Mouse (Mus musculus): ENCODE results near the gene Mef2a.
"Not testable (repeated sequence)": the region's sequence is repeated elsewhere in the genome, so short reads cannot be mapped to it uniquely, and the experiment has no call there.

Mef2a gene

DNA sequence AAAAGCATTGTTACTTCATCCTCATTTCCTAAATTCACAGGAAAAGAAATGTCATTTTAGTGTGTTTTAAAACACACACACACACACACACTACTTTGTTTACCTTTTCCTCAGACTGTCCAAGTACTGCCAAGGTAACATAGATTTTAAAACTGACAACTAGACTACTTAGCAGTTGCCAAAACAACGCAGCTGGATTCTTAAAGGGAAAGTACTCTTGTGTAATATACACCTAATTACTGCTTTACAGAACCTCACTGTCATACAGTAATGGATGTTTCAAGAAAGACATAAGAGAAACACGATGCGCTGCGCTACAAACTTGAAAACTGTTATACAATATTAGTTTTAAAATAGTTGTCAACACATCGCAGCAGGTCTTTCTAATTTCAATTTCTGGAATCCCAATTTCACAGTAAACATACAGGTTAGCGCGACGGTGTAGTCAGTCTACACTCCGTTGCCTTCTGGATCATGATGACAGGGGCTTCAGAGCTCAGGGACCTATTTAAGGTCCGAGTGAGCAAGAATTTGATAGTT, 1.2 kb downstream of the Mef2a start:
- DNase-seq (ENCODE audit: low read depth, low spot score), result peak; percentile 18

DNA sequence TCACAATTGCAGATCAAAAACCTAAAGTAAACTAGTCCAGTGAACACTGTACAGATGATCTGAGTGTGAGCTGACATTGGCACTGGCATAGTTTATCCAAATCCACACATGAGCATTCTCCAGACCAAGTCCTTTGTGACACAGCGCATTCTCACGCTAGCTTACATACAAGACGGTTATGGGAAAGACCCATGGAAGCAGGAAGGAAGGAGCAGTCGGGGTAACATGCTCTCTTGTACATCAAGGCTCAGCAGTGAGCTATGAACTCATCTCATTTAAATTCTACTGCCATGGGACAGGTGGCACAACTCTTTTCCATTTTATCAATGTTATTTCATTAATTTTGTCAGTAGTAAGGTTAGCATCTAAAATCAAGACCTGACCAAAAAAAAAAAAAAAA, 3.0 kb downstream of the Mef2a start:
- no peak for DNase-seq (ENCODE audit: low read depth, low spot score)

DNA sequence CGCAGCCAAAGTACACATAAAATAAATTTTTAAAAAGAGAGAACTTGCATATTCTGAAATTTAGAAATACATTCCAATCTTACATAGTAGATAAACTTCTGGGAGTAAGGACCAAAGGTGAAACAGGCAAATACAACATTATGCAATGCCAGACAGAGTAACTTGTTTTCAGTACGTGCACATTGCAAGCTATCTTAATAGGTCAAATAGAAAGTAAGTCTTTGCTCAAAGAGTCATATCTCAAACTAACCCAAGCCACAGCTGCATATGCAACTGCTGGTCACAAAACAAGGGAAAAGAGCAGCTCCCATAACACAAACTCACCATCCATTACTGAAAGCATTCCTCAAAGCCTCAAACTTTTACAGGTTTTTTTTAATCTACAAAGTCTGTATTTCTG, 4.3 kb downstream of the Mef2a start:
- DNase-seq (ENCODE audit: low read depth, low spot score), result no peak

DNA sequence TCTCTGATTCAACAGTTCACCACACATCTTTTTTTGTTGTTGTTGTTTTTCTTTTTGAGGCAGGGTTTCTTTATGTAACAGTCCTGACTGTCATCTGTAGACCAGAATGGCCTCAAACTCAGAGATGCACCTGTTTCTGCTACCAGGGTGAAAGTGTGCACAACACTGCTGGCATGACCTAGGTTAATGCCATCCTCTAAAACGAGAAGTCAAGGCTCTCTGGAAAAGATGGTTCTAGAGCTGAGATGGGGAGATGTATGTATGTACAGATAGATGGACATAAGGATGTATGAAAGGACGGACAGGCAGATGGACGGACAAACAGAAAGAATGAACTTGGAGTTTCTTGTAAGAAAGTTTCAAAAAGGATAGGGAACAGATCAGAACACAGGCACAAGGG, 12.1 kb downstream of the Mef2a start:
- DNase-seq (ENCODE audit: low read depth, low spot score), result no peak

DNA sequence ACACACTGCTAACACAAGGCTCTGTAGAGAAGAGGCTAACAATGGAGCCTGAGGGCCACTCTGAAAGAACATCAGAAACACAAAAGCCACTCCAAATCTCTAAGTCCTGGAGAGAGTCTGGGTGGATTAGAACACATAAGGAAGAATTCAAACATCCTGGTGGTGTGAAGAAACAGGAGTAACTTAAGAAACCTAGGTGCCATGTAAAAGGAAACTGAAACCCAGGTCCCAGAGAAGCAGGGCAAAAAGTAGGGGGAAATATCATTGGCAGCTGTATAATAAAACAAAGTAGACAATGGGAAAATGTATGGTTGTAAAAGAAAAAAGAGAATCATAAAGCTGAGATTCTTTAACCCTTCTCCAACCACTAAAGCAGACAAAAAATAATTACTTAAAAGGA, 12.8 kb downstream of the Mef2a start:
- DNase-seq (ENCODE audit: low read depth, low spot score), result no peak

DNA sequence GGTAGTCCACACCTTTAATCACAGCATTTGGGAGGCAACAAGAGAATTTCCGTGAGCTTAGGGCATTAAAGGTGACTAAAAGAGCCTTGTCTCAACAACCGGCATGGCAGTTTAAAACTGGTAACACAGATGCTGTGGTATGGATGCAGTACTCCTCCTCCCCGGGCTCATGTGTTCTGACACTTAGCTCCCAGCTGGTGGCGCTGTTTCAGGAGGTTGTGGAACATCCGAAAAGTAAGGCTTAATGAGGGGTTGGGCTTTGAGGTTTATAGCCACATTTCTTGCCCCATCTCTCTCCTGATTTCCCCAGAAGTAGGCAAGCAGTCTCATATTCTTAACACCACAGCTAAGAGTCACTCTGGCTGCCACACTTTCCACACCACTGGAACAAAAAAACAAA, 16.8 kb downstream of the Mef2a start:
- DNase-seq (ENCODE audit: low read depth, low spot score), result peak; percentile 21

DNA sequence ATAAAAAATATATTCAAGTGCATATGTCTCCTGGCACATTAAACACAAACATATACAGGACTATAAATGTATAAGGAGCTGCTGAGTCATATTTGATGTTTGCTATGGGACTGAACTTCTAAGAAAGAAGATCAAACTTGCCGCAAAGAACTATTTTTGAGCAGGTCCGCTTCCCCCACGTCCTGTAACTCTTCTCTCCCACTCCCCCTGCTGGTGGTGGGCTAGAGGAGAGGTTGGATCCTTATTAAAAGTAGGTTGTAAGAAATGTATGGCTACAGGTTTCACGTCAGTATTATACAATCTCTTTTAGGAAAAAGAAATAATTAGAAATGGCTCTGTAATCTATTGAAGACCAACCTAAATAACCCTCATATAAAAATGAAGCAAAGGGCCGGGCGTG, 19.0 kb downstream of the Mef2a start:
- peak; percentile 76 for DNase-seq (ENCODE audit: low read depth, low spot score)

DNA sequence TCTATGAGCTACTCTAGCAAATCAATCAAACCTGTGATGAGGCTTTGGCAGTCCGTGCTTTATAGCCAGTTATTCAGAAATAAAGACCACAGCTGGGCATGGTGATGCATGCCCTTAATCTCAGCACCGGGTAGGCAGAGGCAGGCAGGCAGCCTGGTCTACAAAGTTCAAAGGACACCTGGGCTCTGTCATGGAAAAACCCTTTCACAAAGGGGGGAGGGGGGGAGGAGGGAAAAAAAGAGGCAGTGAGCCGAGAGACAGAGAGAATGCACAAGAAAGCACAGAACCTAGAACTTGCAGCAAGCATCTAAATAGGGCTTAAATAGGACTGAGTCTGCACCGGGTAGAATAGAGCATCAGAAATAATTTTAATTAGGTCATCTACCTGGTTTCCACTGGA, 19.7 kb downstream of the Mef2a start:
- DNase-seq (ENCODE audit: low read depth, low spot score), result peak; percentile 50

DNA sequence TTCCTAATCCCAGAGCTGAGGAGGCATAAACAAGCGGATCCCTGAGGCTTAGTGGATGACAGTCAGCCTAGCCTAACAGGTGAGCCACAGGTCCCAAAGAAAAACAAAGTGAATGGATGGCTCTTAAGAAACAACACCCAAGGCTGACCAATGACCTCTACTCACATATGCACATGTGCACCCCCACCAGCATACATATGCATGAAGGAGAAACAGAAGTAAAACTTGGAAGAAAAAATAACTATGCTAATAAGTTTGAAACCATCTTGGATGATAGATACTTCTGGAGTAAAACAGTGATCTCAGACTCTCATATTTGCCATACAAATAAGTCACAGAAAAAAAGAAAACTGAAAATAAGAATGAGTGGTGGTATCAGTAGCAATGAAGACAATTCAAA, 28.2 kb downstream of the Mef2a start:
- DNase-seq (ENCODE audit: low read depth, low spot score), result no peak

DNA sequence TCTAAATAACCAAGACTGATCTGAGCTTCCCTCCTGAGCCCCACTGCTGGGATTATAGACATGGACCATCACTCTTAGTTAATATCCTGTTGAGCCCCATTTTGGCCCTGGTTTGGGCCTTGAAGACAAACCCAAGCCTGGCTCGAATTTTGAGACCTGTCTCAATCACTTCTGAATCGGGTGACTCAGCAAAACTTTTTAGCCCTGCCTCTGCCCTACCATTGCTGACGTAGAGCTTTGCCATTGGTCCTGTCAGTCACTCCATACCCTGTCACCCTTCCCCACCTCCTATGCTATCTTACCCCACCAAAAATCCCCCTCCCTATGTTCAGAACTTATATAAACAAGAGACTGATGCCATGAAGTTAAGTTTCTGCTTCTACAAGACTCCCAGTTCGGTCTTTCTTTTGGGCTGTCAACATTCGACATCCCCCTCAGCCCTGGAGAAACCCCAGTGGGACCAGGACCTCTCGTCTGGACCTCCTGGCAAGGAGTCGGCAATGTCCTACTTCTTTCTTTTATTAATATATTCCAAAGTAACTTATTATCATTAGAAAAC, 30.5 kb downstream of the Mef2a start:
- DNase-seq (ENCODE audit: low read depth, low spot score), result no peak

DNA sequence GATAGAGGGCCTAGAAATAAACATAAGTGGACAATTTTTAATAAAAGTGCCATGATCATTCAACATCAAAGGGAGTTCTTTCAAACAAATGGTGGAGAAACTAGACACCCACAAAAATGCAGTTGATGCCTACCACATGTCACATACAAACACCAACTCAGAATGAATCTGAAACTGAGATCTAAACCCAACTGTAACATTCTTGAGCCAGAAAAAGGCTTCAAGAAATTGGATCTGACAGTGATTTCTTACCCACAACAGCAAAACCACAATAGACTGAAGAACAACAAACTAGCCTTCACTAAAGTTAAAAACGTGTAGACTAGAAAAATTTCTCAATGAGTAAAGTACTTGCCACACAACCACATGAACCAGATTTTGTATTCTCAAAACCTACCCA, 52.3 kb downstream of the Mef2a start:
- DNase-seq (ENCODE audit: low read depth, low spot score), result peak; percentile 13

DNA sequence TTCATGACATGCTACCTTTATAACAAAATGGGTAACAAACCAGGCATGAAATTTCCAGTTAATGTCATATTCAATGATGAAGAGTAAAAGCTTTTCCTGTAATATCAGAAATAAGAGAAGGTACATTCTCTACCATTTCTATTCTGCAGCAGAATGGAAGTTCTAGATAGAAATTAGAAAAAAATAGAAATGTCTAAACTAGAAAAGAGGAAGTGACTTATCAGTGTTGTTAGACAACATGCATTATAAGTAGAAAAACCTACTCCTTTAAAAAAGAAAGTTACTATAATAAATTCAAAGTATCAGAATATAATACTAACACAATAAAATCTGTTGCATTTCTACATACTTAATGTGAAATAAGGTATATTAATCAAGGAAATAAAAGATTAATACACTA, 54.0 kb downstream of the Mef2a start:
- no peak for DNase-seq (ENCODE audit: low read depth, low spot score)

DNA sequence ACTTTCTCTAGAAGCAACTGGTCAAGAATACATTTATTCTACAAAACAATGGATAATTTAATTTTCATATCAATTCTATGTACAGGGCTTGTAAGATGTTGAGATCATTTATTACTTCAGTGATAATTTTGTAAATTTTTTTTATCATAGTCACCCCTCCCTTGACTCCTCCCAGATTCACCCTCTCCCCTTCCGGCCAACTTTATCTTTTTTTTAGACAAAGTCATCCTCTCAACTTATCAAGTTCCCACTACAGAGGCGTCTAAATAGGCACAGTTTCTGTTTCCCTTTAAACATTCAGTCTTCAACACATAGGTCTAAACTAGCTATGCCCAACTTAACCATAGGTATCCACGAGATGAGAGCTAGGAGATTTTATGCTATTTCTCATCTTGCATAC, 59.5 kb downstream of the Mef2a start:
- DNase-seq (ENCODE audit: low read depth, low spot score), result no peak

DNA sequence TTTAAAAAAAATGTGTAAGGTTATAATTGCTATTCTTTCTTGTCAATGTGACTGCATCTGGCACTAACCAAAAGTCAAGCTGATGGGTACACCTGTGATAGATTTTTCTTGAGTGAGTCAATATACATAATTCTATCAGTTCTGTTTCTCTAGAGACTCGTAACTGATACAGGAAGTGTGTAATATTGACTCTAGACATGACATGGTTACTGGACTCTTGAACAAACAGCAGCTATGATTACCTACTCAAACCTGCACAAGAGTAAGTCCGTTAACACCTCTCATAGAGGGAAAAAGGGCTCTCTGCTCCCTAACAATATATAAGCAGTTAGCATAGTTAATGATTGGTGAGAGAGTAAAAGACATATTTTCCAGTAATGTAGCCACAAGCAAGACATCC, 62.5 kb downstream of the Mef2a start:
- DNase-seq (ENCODE audit: low read depth, low spot score), result no peak

DNA sequence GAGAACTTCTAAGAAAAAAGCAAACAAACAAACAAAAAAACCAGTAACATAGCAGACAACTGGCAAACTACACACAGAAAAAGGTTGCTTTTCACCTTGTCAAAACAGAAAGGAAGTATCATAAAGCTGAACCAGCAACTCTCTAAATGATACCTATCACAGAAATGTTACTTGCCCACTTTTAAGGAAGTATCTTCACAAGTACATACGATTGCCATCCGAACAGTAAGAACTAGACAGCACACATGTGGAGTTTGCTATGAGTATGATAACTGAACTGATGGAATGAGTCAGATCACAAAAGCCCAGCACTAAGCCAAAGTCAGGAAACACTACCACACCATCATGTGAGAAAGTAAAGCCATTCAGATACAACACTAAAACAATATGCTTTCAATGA, 64.6 kb downstream of the Mef2a start:
- DNase-seq (ENCODE audit: low read depth, low spot score), result peak; percentile 4

DNA sequence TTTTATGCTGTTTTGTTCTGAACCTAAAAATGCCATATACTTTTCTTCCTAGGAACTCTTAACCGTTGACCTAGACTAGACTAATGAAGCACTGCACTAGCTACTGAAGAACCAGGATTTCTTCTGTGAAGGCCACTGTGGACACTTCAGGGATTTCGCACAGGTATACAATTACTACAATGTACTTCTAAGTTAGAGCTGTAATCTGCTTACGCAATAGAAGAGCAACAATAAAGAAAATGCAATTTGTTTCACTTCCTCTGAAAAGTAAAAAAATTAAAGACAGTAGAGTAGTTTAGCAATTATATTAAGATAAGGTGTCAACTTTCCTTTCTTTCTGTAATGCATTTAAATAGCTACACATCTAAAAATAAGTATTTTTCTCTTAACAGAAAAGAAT, 65.6 kb downstream of the Mef2a start:
- DNase-seq (ENCODE audit: low read depth, low spot score), result no peak

DNA sequence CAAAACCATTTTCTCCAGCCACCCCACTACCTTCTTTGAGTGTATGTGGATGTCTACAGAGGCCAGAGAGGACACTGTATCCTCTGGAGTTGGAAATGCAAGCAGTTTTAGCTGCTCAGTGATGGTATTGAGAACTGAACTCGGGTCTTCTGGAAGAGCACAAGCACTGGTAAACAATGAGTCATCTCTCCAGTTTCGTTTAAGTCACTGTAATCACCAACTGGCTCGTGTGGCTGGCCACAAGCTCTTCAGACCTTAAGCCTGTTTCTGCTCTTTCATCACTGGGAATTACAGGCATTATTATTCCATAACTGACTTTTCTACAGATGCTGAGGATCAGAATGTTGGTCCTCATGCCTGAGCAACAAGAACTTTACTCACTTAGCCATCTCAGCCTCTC, 67.7 kb downstream of the Mef2a start:
- DNase-seq (ENCODE audit: low read depth, low spot score), result no peak

DNA sequence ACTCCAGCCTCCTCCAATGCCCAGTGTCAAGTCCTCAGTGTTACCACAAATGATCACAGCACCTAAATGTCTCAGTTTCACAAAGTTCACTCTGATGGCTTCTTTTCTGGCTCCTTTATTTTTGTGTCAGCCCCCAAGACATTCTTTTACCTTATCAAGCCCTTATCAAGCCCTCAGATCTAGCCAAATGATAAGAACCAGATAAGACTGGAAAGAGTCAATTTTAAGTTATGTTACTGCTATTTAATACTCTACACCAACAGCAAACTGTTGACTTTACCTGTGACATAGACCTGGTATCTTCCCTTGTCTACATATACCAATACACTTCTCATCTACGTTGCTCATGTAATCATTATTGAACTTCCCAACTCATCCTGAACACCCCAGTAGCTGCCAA, 76.2 kb downstream of the Mef2a start:
- no peak for DNase-seq (ENCODE audit: low read depth, low spot score)

DNA sequence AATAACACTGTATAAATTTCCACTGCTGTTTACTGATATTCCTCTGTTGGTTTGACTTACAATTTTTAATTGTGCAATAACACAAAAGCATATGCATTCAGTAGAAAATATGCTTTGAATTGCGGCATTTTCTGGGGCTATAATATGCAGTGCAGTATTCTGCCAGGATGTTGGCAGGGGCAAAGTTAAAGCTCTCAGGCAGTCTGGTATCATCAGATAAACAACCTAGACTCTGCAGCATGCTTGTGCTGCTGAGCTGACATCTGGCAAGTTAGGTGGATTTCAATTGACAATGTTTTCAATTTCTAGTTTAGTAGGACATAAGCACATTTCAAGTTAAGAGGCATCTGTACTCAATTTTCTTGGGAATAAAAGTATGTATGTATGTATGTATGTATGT, 81.3 kb downstream of the Mef2a start:
- no peak for DNase-seq (ENCODE audit: low read depth, low spot score)

DNA sequence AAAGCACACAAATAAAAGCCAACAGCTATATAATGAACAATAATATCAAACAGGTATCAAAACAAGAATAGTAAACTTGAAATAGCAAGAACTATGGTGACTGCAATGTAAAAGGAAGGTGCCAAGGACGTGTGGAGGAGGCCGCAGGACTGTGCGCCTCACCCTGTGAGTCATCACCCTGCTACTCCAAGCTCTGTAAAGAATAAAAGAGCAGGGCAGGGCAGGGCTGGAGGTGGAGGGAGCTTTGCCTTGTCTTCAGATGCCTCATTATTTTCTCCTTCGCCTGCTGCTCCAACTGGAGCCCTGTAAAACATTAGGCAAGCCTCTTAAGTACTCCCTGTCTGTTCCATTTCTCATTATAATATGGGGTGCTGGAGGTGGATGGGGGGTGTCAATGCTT, 85.2 kb downstream of the Mef2a start:
- no peak for DNase-seq (ENCODE audit: low read depth, low spot score)

DNA sequence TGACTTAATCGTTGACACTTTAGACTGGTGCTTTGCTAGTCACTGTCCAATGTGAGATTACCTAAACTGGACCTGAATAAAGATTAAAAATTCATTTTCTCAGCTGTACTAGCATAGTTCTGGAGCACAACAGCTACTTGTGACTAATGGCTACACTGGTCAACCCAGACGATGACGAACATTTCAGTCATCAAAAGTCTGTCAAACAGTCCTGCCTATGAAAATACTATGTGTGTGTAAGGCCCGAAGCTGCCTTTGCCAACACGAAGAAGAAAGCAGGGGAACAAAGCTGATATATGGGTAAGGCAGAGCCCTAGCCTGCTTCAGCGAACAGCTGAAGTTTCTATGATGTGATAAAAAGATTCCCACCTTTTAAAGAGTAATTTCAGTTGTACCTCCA, 89.1 kb downstream of the Mef2a start:
- no peak for DNase-seq (ENCODE audit: low read depth, low spot score)

DNA sequence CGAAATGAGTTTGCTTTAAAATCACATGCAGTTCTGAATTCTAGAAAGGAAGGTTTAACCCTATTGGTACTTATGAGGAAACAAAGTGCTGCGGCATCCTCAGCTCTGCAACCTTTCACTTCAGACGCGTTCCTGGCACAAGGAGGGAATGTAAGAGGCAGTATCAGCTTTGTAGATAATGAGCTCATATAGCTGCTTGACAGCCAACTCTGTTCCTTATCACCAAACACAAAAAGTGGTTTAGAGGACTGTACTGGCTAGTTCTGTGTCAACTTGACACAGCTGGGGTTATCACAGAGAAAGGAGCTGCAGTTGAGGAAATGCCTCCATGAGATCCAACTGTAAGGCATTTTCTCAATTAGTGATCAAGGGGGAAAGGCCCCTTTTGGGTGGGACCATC, 102.2 kb downstream of the Mef2a start:
- not testable (repeated sequence) for DNase-seq (ENCODE audit: low read depth, low spot score)

DNA sequence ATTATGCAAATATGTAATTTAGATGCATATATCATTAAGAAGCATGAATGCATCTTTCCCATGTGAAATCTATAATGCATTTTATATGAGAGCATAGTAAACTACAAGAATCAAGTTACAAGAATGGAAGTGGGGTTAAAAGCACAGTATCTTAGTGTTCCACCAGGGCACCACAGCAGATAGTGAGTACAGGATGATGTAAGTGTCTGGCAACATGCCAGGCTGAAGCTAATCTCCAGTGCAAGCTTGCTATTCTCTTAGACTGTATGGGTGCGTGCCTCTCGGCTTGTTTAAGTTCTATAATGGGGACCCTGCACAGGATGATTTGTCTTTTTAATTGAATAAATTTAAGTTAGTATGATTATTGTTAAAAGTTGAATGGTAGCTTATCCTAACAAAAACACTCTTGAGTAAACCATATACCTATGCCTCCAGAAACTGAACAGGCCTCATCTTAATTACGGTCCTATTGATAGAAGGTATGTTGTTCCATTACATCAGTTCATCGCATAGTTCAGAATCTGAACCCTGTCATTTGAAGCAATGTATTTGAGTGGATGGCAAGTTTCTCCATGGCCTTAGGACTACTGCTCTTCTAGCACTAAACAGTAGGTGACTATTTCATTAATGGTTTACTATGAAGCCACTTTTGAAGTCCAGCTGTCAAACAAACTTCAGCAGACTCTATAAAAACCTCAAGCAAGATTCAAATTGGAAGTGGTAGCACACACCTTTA, 112.7 kb downstream of the Mef2a start:
- no peak for DNase-seq (ENCODE audit: low read depth, low spot score)

DNA sequence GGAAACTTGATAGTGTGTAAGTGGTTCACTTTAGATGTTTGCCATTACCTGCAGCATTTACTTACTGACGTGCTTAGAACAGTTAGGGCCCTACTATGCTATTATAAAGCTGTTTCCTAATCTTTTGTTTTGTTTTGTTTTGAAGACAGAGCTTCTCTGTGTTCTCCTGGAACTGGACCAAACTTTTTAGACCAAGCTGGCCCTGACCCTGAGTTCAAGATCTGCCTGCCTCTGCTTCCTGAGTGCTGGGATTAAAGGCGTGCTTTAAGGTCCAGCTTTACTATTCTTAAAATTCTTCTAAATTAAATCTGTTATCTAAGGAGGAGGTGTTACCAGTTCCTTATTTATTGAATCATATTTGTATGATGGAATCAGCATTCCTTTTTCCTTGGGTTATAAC, 126.6 kb downstream of the Mef2a start:
- DNase-seq (ENCODE audit: low read depth, low spot score), result no peak
